ENCODE assay signal across 8 mouse cellular contexts in genomic region chr4:139198004-139198689, GRCm38 (mm10). TPM values are rescaled to one million over a fixed set of nuclear protein-coding genes. Genes with fewer than 3 reads are reported as not detected.
DNase-seq lines count a peak whose midpoint lies in the region; ATAC-seq and TF ChIP-seq lines count a peak whose summit lies in the region.

No protein-coding gene starts in this region.

- no peaks in the 10 kb centered on the region for H3K9me3 ChIP-seq in G1E (replicated peaks)
- H3K9me3 ChIP-seq in heart, embryonic 14.5 days (ENCODE audit: control insufficient read depth, low read length) = no peaks in the 10 kb centered on the region
- no peaks in the 10 kb centered on the region for H3K9me3 ChIP-seq in limb, embryonic 15.5 days
- no peaks in the 10 kb centered on the region for H3K9me3 ChIP-seq in midbrain, embryonic 14.5 days (ENCODE audit: control insufficient read depth, low read length)
- no peaks in the 10 kb centered on the region for H3K9me3 ChIP-seq in forebrain, embryonic 14.5 days (replicated peaks; ENCODE audit: control insufficient read depth, low read length)

- no peak overlapping the region for H3K9ac ChIP-seq in heart, embryonic 14.5 days (ENCODE audit: low read length)
- H3K9ac ChIP-seq in limb, embryonic 15.5 days = no peak overlapping the region
- no peak overlapping the region for H3K9ac ChIP-seq in midbrain, embryonic 14.5 days (replicated peaks; ENCODE audit: low read length)
- H3K9ac ChIP-seq in forebrain, embryonic 14.5 days (ENCODE audit: low read length) = no peak overlapping the region

- no peak for TF ChIP-seq CTCF in G1E (IDR thresholded peaks at IDR 0.05; ENCODE audit: low read depth, low read length)

- DNase-seq in cerebellum, postnatal 10 days = peak; percentile 66 to 71
- no peak for DNase-seq in cerebellum, adult 18-20 months
- DNase-seq in G1E (ENCODE audit: low spot score) = peak; percentile 44
- no peak for DNase-seq in midbrain, embryonic 14.5 days
- no peak for DNase-seq in forebrain, embryonic 14.5 days (ENCODE audit: low spot score)

- H3K4me1 ChIP-seq in G1E (ENCODE audit: insufficient read depth, low read depth, low read length) = peaks cover 90% of the 10 kb centered on the region
- H3K4me1 ChIP-seq in heart, embryonic 14.5 days (ENCODE audit: control insufficient read depth in 2 of 2, insufficient read depth in 2 of 2, low read length in 2 of 2) = peaks cover 39 to 76% of the 10 kb centered on the region in 2 experiments
- H3K4me1 ChIP-seq in limb, embryonic 15.5 days = peaks cover 46% of the 10 kb centered on the region
- peaks cover 16% of the 10 kb centered on the region for H3K4me1 ChIP-seq in midbrain, embryonic 14.5 days (ENCODE audit: control insufficient read depth, insufficient read depth, low read length)
- H3K4me1 ChIP-seq in forebrain, embryonic 14.5 days (ENCODE audit: control insufficient read depth, insufficient read depth, low read length) = peaks cover 14% of the 10 kb centered on the region

- H3K27ac ChIP-seq in heart, embryonic 14.5 days (replicated peaks in 1 of 2; ENCODE audit: control insufficient read depth in 1 of 2, insufficient read depth in 1 of 2, low read depth in 2 of 2, low read length in 2 of 2) = peak overlapping the region; percentile 29 to 61; a peak in 3 of 4 replicates
- H3K27ac ChIP-seq in limb, embryonic 15.5 days = peak overlapping the region; percentile 33; the same call in 1 of the 2 replicates
- no peak overlapping the region for H3K27ac ChIP-seq in midbrain, embryonic 14.5 days (replicated peaks; ENCODE audit: low read depth, low read length)
- no peak overlapping the region for H3K27ac ChIP-seq in forebrain, embryonic 14.5 days (ENCODE audit: low read depth, low read length)

- peak overlapping the region; percentile 11; the same call in 1 of the 2 replicates for H3K4me2 ChIP-seq in heart, embryonic 14.5 days (ENCODE audit: low read length)
- no peak overlapping the region for H3K4me2 ChIP-seq in limb, embryonic 15.5 days
- no peak overlapping the region for H3K4me2 ChIP-seq in midbrain, embryonic 14.5 days (ENCODE audit: low read length)
- H3K4me2 ChIP-seq in forebrain, embryonic 14.5 days (ENCODE audit: low read length) = no peak overlapping the region

- ATAC-seq in G1E (ENCODE audit: extremely low read depth, insufficient number of reproducible peaks, low FRiP score, poor library complexity, severe bottlenecking) = no peak
- ATAC-seq in heart, embryonic 14.5 days (ENCODE audit: insufficient number of reproducible peaks, insufficient read depth, low FRiP score, low read depth) = peak; percentile 45; the same call in 1 of the 2 replicates
- ATAC-seq in limb, embryonic 15.5 days (ENCODE audit: insufficient number of reproducible peaks, low FRiP score, low TSS enrichment, low read depth) = no peak; the same call in 1 of the 2 replicates
- peak; percentile 70 for ATAC-seq in neutrophil, adult 5-6 weeks (ENCODE audit: extremely low read depth, insufficient number of reproducible peaks, low FRiP score, poor library complexity, severe bottlenecking)
- no peak for ATAC-seq in midbrain, embryonic 14.5 days (ENCODE audit: low FRiP score, low TSS enrichment)
- no peak for ATAC-seq in forebrain, embryonic 14.5 days

- 32% methylated on average over 9 of the region's 9 CpGs for WGBS in heart, embryonic 14.5 days
- 60% methylated on average over 9 of the region's 9 CpGs for WGBS in limb, embryonic 15.5 days
- WGBS in midbrain, embryonic 14.5 days = 87% methylated on average over 9 of the region's 9 CpGs
- 80% methylated on average over 9 of the region's 9 CpGs for WGBS in forebrain, embryonic 14.5 days

- peak overlapping the region; percentile 16; the same call in 1 of the 2 replicates for H3K4me3 ChIP-seq in G1E (ENCODE audit: low read depth, low read length)
- no peak overlapping the region for H3K4me3 ChIP-seq in heart, embryonic 14.5 days (ENCODE audit: control insufficient read depth in 1 of 2, insufficient read depth in 1 of 2, low read depth in 1 of 2, low read length in 2 of 2)
- H3K4me3 ChIP-seq in limb, embryonic 15.5 days = no peak overlapping the region
- no peak overlapping the region for H3K4me3 ChIP-seq in midbrain, embryonic 14.5 days (replicated peaks; ENCODE audit: low read depth, low read length)
- H3K4me3 ChIP-seq in forebrain, embryonic 14.5 days (ENCODE audit: low read depth, low read length) = no peak overlapping the region

- H3K27me3 ChIP-seq in G1E (ENCODE audit: insufficient read depth, low read length) = no peaks in the 10 kb centered on the region
- no peaks in the 10 kb centered on the region for H3K27me3 ChIP-seq in heart, embryonic 14.5 days (ENCODE audit: control insufficient read depth, insufficient read depth, low read length)
- H3K27me3 ChIP-seq in limb, embryonic 15.5 days = no peaks in the 10 kb centered on the region
- H3K27me3 ChIP-seq in midbrain, embryonic 14.5 days (ENCODE audit: control insufficient read depth, insufficient read depth, low read length) = no peaks in the 10 kb centered on the region
- H3K27me3 ChIP-seq in forebrain, embryonic 14.5 days (replicated peaks; ENCODE audit: control insufficient read depth, insufficient read depth, low read length) = no peaks in the 10 kb centered on the region

- peaks cover 90% of the 10 kb centered on the region for H3K36me3 ChIP-seq in G1E (replicated peaks)
- H3K36me3 ChIP-seq in heart, embryonic 14.5 days (ENCODE audit: control insufficient read depth, insufficient read depth, low read length) = peaks cover 25% of the 10 kb centered on the region
- H3K36me3 ChIP-seq in limb, embryonic 15.5 days = peaks cover 10% of the 10 kb centered on the region
- H3K36me3 ChIP-seq in midbrain, embryonic 14.5 days (ENCODE audit: control insufficient read depth, insufficient read depth, low read length) = 0 out of 2 replicates have a peak, but pooled peaks cover 12% of the 10 kb centered on the region
- peaks cover 6% of the 10 kb centered on the region for H3K36me3 ChIP-seq in forebrain, embryonic 14.5 days (ENCODE audit: control insufficient read depth, insufficient read depth, low read length)

RNA-seq across cellular contexts. Expression of gene Capzb, which starts 5.4 kb away (rescaled TPM):
- 310 and 312 TPM in 2 replicates for total RNA-seq in G1E (2014; fragmentation: Nextera tagmentation)
- 86.7 and 91.8 TPM in 2 replicates for total RNA-seq in G1E (2017)
- polyA plus RNA-seq in G1E (2012) = 99.4 and 110 TPM in 2 replicates
- polyA plus RNA-seq in heart, embryonic 14.5 days (2014; fragmentation: Nextera tagmentation; extraction: Ambion mirVana) = 292 and 301 TPM in 2 replicates
- 399 and 425 TPM in 2 replicates for polyA plus RNA-seq in limb, embryonic 15.5 days (2015; fragmentation: Nextera tagmentation; extraction: Ambion mirVana)
- 169 and 180 TPM in 2 replicates for total RNA-seq in neutrophil, adult 5-6 weeks (2017)
- 250 and 281 TPM in 2 replicates for polyA plus RNA-seq in midbrain, embryonic 14.5 days (2014; fragmentation: Nextera tagmentation; extraction: Ambion mirVana)
- 272 and 278 TPM in 2 replicates for polyA plus RNA-seq in forebrain, embryonic 14.5 days (2014; fragmentation: Nextera tagmentation; extraction: Ambion mirVana)

Comparison
In these comparisons a context has a peak if more than half of its experiments do, and no peak if none do; other contexts are left out.
1. DNase-seq: peak in cerebellum, postnatal 10 days (2 of 2) and G1E (single experiment); none in cerebellum, adult 18-20 months (0 of 2), midbrain, embryonic 14.5 days (single experiment) and forebrain, embryonic 14.5 days (single experiment).
2. ATAC-seq: peak in heart, embryonic 14.5 days (single experiment) and neutrophil, adult 5-6 weeks (single experiment); none in G1E (single experiment), limb, embryonic 15.5 days (single experiment), midbrain, embryonic 14.5 days (single experiment) and forebrain, embryonic 14.5 days (single experiment).
3. H3K27ac ChIP-seq: peak in heart, embryonic 14.5 days (2 of 2) and limb, embryonic 15.5 days (single experiment); none in midbrain, embryonic 14.5 days (single experiment) and forebrain, embryonic 14.5 days (single experiment).